Mouse (Mus musculus) adrenal gland, postnatal 14 days (tissue): ENCODE data around the gene Gm21972. TPM values are rescaled to one million over a fixed set of nuclear protein-coding genes. Genes with fewer than 3 reads are reported as not detected.

Source experiments
- total RNA-seq: library from RNA; stranded (reverse); gene quantifications from 2 replicates; pipeline ENCODE4 v1.2.3, GENCODE M21; 2021

The Gm21972 gene
- total RNA-seq, 1 experiment from 2014 or later: 1.4 TPM

Other genes starting within 250 kb of the Gm21972 start
- gene Itm2c, start 239.4 kb upstream of the Gm21972 start, total RNA-seq: 329 and 361 TPM in 2 replicates
- 0.15 TPM in 1 of 2 replicates, not detected in the other for gene 4933407L21Rik, start 205.2 kb upstream of the Gm21972 start, total RNA-seq
- 3.0 and 3.4 TPM in 2 replicates for gene Gpr55, start 172.6 kb upstream of the Gm21972 start, total RNA-seq
- gene Spata3, start 116.8 kb upstream of the Gm21972 start, total RNA-seq: not detected in 2 replicates
- 0.23 and 3.4 TPM in 2 replicates for gene 2810459M11Rik, start 87.8 kb upstream of the Gm21972 start, total RNA-seq
- 107 TPM in 2 replicates for gene Psmd1, start 69.2 kb upstream of the Gm21972 start, total RNA-seq
- gene Htr2b, start 21.7 kb upstream of the Gm21972 start, total RNA-seq: not detected in 2 replicates
- gene Armc9, start 21.1 kb downstream of the Gm21972 start, total RNA-seq: 8.3 and 10.6 TPM in 2 replicates
- 0.19 and 0.56 TPM in 2 replicates for gene B3gnt7, start 169.2 kb downstream of the Gm21972 start, total RNA-seq
- gene Ncl, start 225.8 kb downstream of the Gm21972 start, total RNA-seq: 330 and 396 TPM in 2 replicates